Mouse (Mus musculus) G1E (cell line): ENCODE measurements at regions not wholly inside any gene's neighbourhood (a gene's known extent, or its start where the extent isn't known, plus 50 kb on each side); places are given as distances from the start of the nearest gene placed in this dataset.

Source experiments
- CTCF ChIP-seq: IDR thresholded peaks from 2 replicates; pipeline ENCODE4 v1.5.1; 2012; ENCODE audit warnings: low read depth, low read length, inconsistent platforms, mixed read lengths
- GATA1 ChIP-seq: IDR thresholded peaks from 2 replicates; pipeline ENCODE4 v1.6.1; 2012; ENCODE audit warnings: borderline replicate concordance, low read length, inconsistent platforms, mixed read lengths
- TAL1 ChIP-seq: conservative IDR thresholded peaks from 2 replicates; pipeline ENCODE4 v1.6.1; 2012; ENCODE audit warnings: low read depth, low read length, inconsistent platforms, mixed read lengths

DNA sequence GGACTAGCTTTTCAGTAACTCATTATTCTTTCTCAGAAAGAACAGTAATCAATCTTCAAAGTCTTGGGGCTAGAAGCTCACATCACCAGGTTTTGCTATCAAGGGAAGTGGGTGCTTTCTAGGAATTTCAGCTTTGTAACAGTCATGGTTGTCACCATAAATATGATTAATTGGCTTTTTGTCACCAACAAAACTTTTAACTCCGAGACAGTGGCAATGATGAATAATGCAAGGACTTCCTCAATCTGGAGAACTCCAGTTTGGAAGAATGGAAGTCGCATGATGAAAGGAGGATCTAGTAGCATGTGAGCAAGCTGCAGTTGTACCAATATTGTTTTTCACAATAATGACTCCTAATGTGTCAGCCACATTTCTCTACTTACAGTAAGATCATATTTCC, 208.4 kb downstream of the 4930544G11Rik start:
- TF ChIP-seq CTCF (no peak), TAL1 (no peak), GATA1 (no peak)
